Mouse (Mus musculus): ENCODE results near the gene Ablim1.

DNA sequence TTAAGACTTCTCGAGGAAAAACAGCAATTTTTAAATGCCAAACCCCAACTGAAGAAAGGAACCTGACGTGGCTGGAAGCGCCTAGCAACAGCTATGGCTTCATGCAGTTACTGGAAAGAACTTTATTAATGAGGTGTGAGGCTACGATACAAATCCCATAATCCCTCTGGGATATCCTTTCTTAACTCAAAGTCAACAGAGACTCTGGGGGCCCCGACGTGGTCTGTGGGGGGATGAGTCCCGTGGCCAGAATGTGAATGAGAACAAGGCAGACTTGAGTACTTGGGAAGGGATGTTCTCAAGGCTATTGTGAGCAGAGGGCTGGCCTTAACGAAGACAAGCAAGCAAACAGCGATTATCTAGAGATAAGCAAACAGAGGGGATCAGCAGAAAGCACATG is 58.1 kb downstream of the Ablim1 start:
- TF ChIP-seq CTCF (IDR thresholded peaks at IDR 0.05; ENCODE audit: borderline replicate concordance, insufficient read depth, low read depth, low read length) (no peak), POLR2A (IDR thresholded peaks at IDR 0.05; ENCODE audit: borderline replicate concordance, insufficient read depth, low read length) (no peak)

All from cerebellum, adult 2 months (tissue).